Mouse (Mus musculus) right cerebral cortex, postnatal 4 days (tissue): ENCODE data around the gene Tmem141.

Source experiments
- DNase-seq: peaks from one replicate; pipeline ENCODE4 v3.0.0-alpha.2; 2022

The Tmem141 gene

GRCm38 (mm10) chr2:25621229-25622200, at the start of gene Tmem141:
Tmem141 (minus strand) TSS chr2:25622005.
- peak; percentile 85 for DNase-seq

- DNase-seq, result no peak
Observed at GRCm38 (mm10) chr2:25666516-25666915, 44.7 kb upstream of the Tmem141 start.

DNA sequence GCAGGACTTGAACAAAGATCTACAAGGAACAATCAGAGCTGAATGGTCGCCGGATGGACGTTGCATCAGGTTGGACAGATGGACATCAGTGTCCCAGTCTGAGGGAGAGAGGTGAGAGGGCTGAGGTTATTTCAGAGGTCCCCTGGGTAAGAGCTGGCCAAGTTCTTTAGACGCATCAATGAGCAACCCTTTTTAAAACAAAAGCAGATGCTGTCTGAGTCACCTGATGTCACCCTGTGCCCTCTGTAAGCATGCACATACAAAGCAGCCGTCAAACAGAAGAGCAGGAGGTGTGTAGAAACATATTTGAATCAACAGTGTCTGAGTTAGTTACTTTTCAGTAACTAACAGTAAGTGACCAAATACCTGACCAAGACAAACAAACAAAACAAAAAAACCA, 42.3 kb upstream of the Tmem141 start:
- no peak for DNase-seq

DNA sequence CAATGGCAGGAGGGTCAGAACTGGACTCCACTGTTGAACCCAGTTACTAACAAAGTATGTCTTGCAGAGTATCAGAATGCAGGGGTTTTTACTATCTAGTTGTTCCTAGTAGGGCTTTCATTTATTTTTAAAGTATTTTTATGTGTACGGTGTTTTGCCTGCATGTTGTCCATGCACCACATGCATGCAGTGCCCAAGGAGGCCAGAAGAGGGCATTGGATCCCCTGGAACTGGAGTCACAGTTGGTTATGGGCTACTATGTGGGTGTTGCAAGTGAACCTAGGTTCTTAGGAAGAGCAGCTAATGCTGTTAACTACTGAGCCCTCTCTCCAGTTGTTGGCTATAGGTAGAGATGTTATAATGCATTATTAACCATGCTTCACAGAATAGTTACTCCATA, 41.7 kb upstream of the Tmem141 start:
- peak; percentile 62 for DNase-seq

DNA sequence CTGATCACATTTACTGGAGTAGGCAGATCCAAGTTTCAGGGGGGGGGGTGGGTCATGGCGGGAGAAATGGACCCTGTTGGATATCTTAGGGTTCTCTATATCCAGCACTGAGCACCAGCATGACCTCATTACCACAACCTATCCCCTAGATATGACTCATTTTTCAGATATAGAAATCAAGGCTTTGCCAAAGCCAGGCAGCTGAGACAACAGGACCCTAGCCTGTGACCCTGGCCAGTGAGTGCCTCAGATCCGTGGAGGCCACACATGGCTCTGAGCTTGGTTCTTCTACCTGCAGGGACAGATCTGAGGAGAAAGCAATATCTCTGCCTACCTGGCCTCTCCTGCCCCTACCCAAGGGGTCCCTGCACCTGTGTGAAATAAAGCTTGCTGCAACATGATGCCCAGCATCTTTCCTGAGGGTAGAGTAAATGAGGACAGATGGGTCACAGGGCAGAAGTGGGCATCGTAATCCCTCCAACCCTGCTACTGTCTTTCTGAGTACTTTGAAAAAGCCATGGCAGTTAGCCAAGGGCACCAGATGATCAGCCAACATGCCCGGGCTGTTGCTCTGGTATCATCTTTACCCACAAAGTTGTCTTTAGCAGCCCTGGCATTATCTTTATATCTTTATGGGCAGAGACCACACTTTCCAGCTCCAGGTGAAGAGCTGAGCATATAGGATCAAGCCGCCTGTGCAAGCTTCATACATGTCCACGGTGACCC, 39.6 kb upstream of the Tmem141 start:
- no peak for DNase-seq

- no peak for DNase-seq
Observed at GRCm38 (mm10) chr2:25660279-25660678, 38.5 kb upstream of the Tmem141 start.

- DNase-seq, result no peak
Observed at GRCm38 (mm10) chr2:25657652-25658051, 35.8 kb upstream of the Tmem141 start, which contains the start of gene Lcn5. Lcn5 (plus strand) TSS chr2:25657952.

- no peak for DNase-seq
Observed at GRCm38 (mm10) chr2:25657246-25657645, 35.4 kb upstream of the Tmem141 start.

DNA sequence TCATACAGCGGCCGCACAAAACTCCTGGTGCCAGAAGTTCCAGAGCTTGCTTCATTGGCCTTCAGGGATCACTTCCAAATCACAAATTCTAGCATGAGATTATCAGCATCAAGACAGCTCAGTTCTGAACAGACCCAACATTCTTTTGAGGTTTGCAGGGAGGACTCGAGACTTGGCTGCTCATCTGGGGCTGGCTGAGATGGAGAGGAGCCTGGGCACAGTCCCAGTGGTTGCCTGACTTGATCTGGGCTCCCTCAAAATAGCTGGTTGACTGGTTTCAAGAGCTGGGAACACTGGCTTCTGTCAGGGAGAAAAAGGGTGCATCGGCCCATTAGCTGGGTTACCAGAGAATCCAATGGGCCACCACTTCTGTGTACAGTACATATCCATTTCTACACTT, 34.9 kb upstream of the Tmem141 start:
- DNase-seq, result peak; percentile 23

- no peak for DNase-seq
Observed at GRCm38 (mm10) chr2:25654502-25654901, 32.7 kb upstream of the Tmem141 start.

DNA sequence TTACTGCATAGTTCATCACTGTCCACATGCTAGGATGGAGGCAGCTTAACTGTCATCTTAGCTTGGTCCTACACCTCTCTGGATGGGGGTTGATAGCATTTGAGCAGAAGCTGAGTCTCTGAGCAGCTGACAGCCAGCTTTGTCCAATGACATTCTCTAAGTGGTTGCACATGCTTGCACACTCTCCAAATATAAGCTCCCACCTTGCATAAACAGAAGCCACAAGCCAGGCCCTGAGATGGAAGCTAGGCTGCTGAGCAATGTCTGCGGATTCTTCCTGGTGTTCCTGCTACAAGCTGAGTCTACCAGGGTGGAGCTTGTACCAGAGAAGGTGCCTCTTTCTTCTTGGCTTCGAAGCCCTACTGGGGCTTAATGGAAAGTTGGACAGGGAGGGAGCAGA, 31.1 kb upstream of the Tmem141 start, which contains the start of gene Lcn8:
Lcn8 (plus strand) TSS at position 219 of the 400 bp plus-strand sequence.
- no peak for DNase-seq

DNA sequence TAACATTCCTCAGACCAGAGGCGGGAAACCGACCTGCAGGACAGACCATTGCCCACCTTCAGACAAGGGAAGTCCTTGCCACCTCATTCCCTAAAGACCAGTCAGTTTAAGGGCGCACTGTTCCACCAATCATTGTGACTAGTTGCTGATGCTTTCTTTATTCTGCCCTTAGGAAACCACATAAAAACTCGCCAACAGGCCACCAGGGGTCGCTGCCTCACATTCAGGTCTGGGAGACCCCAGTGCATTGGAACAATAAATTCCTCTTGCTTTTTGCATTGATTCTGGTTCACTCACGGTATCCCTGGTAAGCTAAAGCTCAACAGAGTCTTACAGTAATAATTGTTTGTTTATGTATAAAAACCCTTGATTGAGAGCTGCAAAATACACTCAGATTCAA, 18.1 kb upstream of the Tmem141 start:
- peak; percentile 70 for DNase-seq

GRCm38 (mm10) chr2:25634046-25634445, 12.2 kb upstream of the Tmem141 start:
- no peak for DNase-seq

DNA sequence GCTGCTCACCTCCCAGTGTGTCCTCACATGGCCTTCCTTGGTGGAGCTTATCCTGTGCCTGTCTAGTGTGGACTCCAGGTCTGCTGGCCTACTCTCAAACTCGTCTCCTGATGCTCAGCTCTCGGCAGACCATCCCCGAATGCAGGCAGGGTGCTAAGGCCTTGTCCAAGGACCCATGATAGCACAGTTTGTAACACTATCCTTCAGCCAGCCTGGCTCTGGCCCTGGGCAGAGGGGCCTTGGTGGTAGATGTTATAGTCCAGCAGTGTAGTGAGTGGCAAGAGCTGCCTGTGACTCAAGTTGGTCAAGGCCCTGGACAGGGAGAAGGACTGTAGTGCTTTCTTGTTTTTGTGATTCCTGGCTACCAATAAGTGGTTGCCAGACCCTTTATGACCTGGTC, 11.8 kb upstream of the Tmem141 start:
- DNase-seq, result no peak

DNA sequence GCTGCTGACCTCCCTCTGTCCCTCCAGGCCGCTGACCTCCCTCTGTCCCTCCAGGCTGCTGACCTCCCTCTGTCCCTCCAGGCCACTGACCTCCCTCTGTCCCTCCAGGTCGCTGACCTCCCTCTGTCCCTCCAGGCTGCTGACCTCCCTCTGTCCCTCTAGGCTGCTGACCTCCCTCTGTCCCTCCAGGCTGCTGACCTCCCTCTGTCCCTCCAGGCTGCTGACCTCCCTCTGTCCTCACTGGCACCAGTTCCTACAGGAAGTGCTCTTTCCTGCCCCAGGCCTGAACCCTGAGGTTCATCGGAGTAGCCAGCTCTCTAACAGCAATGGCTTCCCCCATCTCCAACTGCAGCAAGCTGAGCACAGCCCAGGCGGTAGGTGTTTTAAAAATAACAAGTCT, 6.9 kb upstream of the Tmem141 start:
- DNase-seq, result no peak

DNA sequence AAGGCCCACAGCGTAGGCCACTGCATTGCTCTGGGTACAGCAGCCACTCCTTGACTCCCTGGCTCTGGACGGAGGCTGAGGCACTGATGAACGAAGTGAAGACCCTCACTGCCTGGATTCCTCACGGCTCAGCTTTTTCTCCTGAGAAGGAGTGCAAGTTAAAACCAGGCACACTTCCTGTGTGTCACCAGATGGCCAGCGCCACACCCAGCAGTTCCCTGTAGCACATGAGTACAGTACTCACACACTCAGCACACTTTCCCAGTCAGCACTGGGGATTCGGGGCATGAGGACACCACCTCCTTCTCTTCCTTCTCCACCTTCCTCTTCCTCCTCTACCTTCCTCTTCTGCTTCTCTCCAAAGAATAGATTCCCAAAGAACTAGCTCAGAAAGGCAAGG, 6.0 kb upstream of the Tmem141 start, which contains the start of gene Fcna:
Fcna (minus strand) TSS at position 220 of the 400 bp plus-strand sequence.
- DNase-seq, result no peak

DNA sequence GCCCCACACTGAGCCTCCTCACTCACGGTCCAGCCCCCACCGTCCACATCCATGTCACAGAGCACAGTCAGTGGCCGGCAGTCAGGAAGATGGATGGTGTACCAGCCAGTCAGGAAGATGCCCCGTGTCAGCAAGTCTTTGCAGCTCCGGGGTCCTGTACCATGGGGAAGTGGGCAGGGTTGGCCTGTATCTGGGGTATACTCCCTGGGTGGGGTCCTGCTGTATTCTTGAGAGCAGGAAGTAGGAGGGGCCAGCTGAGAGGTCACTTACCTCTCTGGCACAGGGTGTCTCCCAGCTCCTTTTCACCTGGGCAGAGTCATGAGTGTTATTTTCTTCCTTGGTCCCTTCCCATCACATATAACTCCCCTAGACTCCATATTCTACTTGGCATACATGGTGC, 4.2 kb upstream of the Tmem141 start:
- DNase-seq, result no peak

DNA sequence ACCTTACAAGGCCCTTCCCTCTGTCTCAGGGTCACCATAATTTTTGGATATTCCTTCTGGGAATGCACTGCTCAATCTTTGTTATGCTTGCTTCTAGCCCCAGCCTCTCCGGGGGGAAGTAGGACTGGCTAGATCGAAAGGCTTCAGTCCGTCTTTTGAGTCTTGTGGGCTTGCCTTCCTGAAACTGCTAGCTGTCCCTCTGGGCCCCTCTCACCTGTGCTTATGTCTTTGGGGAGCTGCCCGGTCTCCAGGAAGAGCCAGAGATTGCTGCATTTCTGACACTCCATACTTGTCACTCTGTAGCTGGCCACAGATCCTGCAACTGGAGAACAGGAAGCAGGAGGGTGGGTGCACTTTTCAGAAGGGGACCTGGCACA, 965 bp downstream of the Tmem141 start:
- no peak for DNase-seq

- no peak for DNase-seq
Observed at GRCm38 (mm10) chr2:25620386-25620785, 1.4 kb downstream of the Tmem141 start.

DNA sequence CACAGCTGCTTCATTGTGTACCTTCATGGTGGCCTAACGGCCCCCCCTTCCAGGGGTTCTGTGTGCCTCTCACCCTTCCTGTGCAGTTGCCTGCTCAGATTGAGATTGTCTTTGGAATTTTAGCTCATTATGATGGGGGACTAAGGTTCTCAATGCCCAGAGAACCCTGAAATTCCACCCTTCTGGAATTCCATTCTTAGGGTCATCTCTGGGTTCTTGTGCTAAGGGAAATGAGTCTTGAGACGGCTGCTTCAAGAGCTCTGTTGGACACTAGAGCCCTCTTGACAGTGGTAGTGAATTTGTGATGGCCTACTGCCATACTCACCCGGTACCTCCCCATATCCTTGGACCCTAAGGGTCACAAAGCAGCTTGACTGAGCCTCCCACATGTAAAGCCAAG, 4.2 kb downstream of the Tmem141 start, which contains the start of gene Ccdc183:
Ccdc183 (minus strand) TSS at position 101 of the 400 bp plus-strand sequence.
- no peak for DNase-seq

- DNase-seq, result no peak
Observed at GRCm38 (mm10) chr2:25616398-25616797, 5.4 kb downstream of the Tmem141 start.

- DNase-seq, result no peak
Observed at GRCm38 (mm10) chr2:25608671-25609070, 13.1 kb downstream of the Tmem141 start.

DNA sequence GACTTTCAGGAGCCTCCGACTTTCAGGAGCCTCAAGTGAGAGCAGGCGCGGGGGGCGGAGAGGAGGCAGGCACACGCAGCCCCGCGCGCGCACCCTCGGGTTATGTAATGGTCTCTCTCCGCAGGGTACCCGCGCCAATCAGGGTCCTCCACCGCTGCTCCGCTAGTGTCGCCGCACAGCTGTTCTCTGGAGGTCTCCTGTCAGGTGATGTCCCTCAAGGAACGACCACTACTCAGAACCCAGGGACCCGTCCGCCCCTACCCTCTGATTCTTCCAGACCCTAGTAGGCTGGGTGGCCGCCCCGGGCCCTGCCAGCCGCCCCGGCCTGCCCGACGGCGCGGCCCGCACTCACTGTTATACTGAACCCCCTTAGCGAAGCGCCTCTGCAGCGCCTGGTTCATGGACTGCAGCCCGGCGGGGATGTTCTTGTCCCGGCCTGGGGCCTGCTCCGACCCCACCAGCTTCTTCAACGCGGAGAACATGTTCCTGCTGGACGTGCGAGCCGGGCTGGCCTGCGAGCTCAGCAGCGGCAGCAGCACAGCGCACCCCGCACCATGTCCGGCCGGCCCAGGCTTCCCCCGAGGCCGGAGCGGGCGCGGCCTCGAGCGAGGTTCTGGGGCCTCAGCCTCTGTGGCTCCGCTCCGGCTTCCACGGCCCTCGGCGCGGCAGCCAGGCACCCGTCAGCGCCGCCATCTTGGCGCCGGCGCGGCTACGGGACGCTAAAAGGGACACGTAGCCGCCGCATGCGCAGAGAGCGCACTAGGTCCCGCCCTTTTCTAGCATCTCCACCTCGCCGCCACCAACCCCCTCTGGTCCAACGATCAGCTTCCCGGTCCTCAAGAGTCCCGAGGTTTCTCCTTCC, 13.8 kb downstream of the Tmem141 start, which contains the start of gene Rabl6:
Rabl6 (minus strand) TSS at position 761 of the 862 bp plus-strand sequence.
- DNase-seq, result peak; percentile 88
